Mouse (Mus musculus) testis, adult 2 months (tissue): Measurements from ENCODE around the gene Ccer2.

ENCODE experiments used
- CTCF ChIP-seq: fragments of 200-500 bp; IDR thresholded peaks from 2 replicates; pipeline ENCODE4 v1.5.1; 2012; ENCODE audit warnings: low read depth, mild to moderate bottlenecking, inconsistent platforms, low read length, moderate library complexity; ENCODE audit not compliant: control insufficient read depth, insufficient read depth, insufficient replicate concordance
- POLR2A ChIP-seq: fragments of 200-500 bp; IDR thresholded peaks from 2 replicates; pipeline ENCODE4 v1.6.1; 2012; ENCODE audit warnings: low read depth, mild to moderate bottlenecking, inconsistent platforms, low read length, moderate library complexity; ENCODE audit not compliant: control insufficient read depth

- TF ChIP-seq POLR2A (no peak), CTCF (no peak)
Observed at GRCm38 (mm10) chr7:28803756-28804155, 47.8 kb downstream of the Ccer2 start.
